Mouse (Mus musculus) liver, postnatal 0 days (tissue): Measurements from ENCODE around the gene Pkp3.

Experiments
- CTCF ChIP-seq: sonication (generic); IDR thresholded peaks from 2 replicates; pipeline ENCODE4 v1.5.1; 2016; ENCODE audit warnings: antibody characterized with exemption, low read depth
- EP300 ChIP-seq: IDR thresholded peaks from 2 replicates; pipeline ENCODE4 v1.6.1; 2016; ENCODE audit warnings: antibody characterized with exemption, low read depth, mild to moderate bottlenecking

DNA sequence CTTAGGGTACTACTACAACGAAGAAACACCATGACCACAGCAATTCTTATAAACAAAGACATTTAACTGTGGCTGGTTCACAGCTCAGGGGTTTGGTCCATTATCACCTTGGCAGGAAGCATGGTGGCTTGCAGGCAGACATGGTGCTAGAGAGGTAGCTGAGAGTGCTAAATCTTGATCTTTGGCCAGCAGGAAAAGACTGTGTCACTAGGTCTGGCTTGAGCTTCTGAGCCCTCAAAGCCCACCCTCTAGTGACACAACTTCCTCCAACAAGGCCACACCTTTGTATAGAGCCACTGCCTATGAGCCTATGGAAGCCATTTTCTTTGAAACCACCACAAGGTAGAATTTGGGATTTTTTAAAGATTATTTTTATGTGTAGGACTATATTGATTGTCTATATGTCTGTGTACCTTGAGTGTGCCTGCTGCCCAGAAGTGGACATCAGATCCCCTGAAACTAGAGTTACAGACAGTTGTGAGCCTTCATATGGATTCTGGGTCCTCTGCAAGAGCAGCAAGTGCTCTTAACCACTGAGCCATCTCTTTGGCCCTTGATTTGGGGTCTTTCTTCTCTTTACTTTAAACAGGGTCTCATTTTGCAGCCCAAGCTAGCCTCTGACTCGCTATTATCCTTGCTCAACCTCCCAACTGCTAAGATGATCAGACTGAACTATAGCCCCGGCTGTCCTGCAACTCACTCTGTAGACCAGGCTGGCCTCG is 38.5 kb upstream of the Pkp3 start:
- TF ChIP-seq CTCF (no peak), EP300 (no peak)
